Mouse (Mus musculus): Measurements from ENCODE around the gene Nedd4. TPM values are rescaled to one million over a fixed set of nuclear protein-coding genes. Genes with fewer than 3 reads are reported as not detected.

Nedd4 gene
- polyA plus RNA-seq, 1 experiment from 2014 or later, result 643 TPM

GRCm38 (mm10) chr9:72693081-72693696, 31.0 kb downstream of the Nedd4 start:
- DNase-seq (ENCODE audit: extremely low spot score, low spot score), result no peak
- Histone ChIP-seq H3K36me3 (replicated peaks) (peaks cover 99% of the 10 kb centered on the region), H3K9me3 (no peaks in the 10 kb centered on the region), H3K4me3 (no peak overlapping the region), H3K27ac (no peak overlapping the region), H3K27me3 (ENCODE audit: poor library complexity, severe bottlenecking) (no peaks in the 10 kb centered on the region), H3K4me1 (no peaks in the 10 kb centered on the region)
- WGBS, result 86% methylated on average over 24 of the region's 24 CpGs

GRCm38 (mm10) chr9:72693861-72694260, 31.7 kb downstream of the Nedd4 start:
- Histone ChIP-seq H3K27me3 (ENCODE audit: poor library complexity, severe bottlenecking) (no peaks in the 10 kb centered on the region), H3K4me3 (no peak overlapping the region), H3K4me1 (no peaks in the 10 kb centered on the region), H3K27ac (no peak overlapping the region), H3K36me3 (replicated peaks) (peaks cover 99% of the 10 kb centered on the region), H3K9me3 (no peaks in the 10 kb centered on the region)
- WGBS, result 96% methylated on average over 14 of the region's 14 CpGs
- no peak for DNase-seq (ENCODE audit: extremely low spot score, low spot score)

GRCm38 (mm10) chr9:72696508-72696907, 34.4 kb downstream of the Nedd4 start:
- Histone ChIP-seq H3K4me3 (no peak overlapping the region), H3K27ac (no peak overlapping the region), H3K9me3 (no peaks in the 10 kb centered on the region), H3K36me3 (replicated peaks) (peaks cover 99% of the 10 kb centered on the region), H3K27me3 (ENCODE audit: poor library complexity, severe bottlenecking) (no peaks in the 10 kb centered on the region), H3K4me1 (peaks cover 4% of the 10 kb centered on the region; the same call in 1 of the 2 replicates)
- WGBS, result 79% methylated on average over 3 of the region's 3 CpGs
- no peak for DNase-seq (ENCODE audit: extremely low spot score, low spot score)

GRCm38 (mm10) chr9:72697779-72698178, 35.6 kb downstream of the Nedd4 start:
- 92% methylated on average over 4 of the region's 4 CpGs for WGBS
- peaks cover 99% of the 10 kb centered on the region for H3K36me3 ChIP-seq (replicated peaks)
- no peaks in the 10 kb centered on the region for H3K27me3 ChIP-seq (ENCODE audit: poor library complexity, severe bottlenecking)
- no peak overlapping the region for H3K27ac ChIP-seq
- H3K4me1 ChIP-seq, result peaks cover 4% of the 10 kb centered on the region; the same call in 1 of the 2 replicates
- no peak overlapping the region for H3K4me3 ChIP-seq
- no peak for DNase-seq (ENCODE audit: extremely low spot score, low spot score)
- no peaks in the 10 kb centered on the region for H3K9me3 ChIP-seq

GRCm38 (mm10) chr9:72699702-72700101, 37.6 kb downstream of the Nedd4 start:
- no peak for DNase-seq (ENCODE audit: extremely low spot score, low spot score)
- H3K9me3 ChIP-seq, result no peaks in the 10 kb centered on the region
- WGBS, result 85% methylated on average over 3 of the region's 3 CpGs
- H3K27ac ChIP-seq, result no peak overlapping the region
- peaks cover 4% of the 10 kb centered on the region; the same call in 1 of the 2 replicates for H3K4me1 ChIP-seq
- H3K36me3 ChIP-seq (replicated peaks), result peaks cover 99% of the 10 kb centered on the region
- no peak overlapping the region for H3K4me3 ChIP-seq
- H3K27me3 ChIP-seq (ENCODE audit: poor library complexity, severe bottlenecking), result no peaks in the 10 kb centered on the region

- no peak overlapping the region for H3K4me3 ChIP-seq
- H3K9me3 ChIP-seq, result no peaks in the 10 kb centered on the region
- no peak overlapping the region for H3K27ac ChIP-seq
- peaks cover 4% of the 10 kb centered on the region; the same call in 1 of the 2 replicates for H3K4me1 ChIP-seq
- 85% methylated on average over 8 of the region's 8 CpGs for WGBS
- no peak for DNase-seq (ENCODE audit: extremely low spot score, low spot score)
- peaks cover 99% of the 10 kb centered on the region for H3K36me3 ChIP-seq (replicated peaks)
- no peaks in the 10 kb centered on the region for H3K27me3 ChIP-seq (ENCODE audit: poor library complexity, severe bottlenecking)
These were observed 39.3 kb downstream of the Nedd4 start for GRCm38 (mm10) chr9:72701441-72701840.

- peaks cover 99% of the 10 kb centered on the region for H3K36me3 ChIP-seq (replicated peaks)
- no peak for DNase-seq (ENCODE audit: extremely low spot score, low spot score)
- no peak overlapping the region for H3K4me3 ChIP-seq
- H3K27me3 ChIP-seq (ENCODE audit: poor library complexity, severe bottlenecking), result no peaks in the 10 kb centered on the region
- 83% methylated on average over 2 of the region's 2 CpGs for WGBS
- H3K9me3 ChIP-seq, result no peaks in the 10 kb centered on the region
- H3K27ac ChIP-seq, result no peak overlapping the region
- peaks cover 4% of the 10 kb centered on the region; the same call in 1 of the 2 replicates for H3K4me1 ChIP-seq
These were observed 39.9 kb downstream of the Nedd4 start for GRCm38 (mm10) chr9:72702075-72702474.

GRCm38 (mm10) chr9:72703142-72703541, 41.0 kb downstream of the Nedd4 start:
- 99% methylated on average over 4 of the region's 4 CpGs for WGBS
- no peak for DNase-seq (ENCODE audit: extremely low spot score, low spot score)
- peaks cover 4% of the 10 kb centered on the region; the same call in 1 of the 2 replicates for H3K4me1 ChIP-seq
- H3K9me3 ChIP-seq, result no peaks in the 10 kb centered on the region
- H3K27me3 ChIP-seq (ENCODE audit: poor library complexity, severe bottlenecking), result no peaks in the 10 kb centered on the region
- no peak overlapping the region for H3K27ac ChIP-seq
- peaks cover 100% of the 10 kb centered on the region for H3K36me3 ChIP-seq (replicated peaks)
- H3K4me3 ChIP-seq, result no peak overlapping the region

GRCm38 (mm10) chr9:72703754-72704153, 41.6 kb downstream of the Nedd4 start:
- no peaks in the 10 kb centered on the region for H3K27me3 ChIP-seq (ENCODE audit: poor library complexity, severe bottlenecking)
- H3K27ac ChIP-seq, result no peak overlapping the region
- peaks cover 100% of the 10 kb centered on the region for H3K36me3 ChIP-seq (replicated peaks)
- H3K4me3 ChIP-seq, result no peak overlapping the region
- H3K9me3 ChIP-seq, result no peaks in the 10 kb centered on the region
- DNase-seq (ENCODE audit: extremely low spot score, low spot score), result no peak
- 91% methylated on average over 6 of the region's 6 CpGs for WGBS
- peaks cover 4% of the 10 kb centered on the region; the same call in 1 of the 2 replicates for H3K4me1 ChIP-seq

- H3K9me3 ChIP-seq, result no peaks in the 10 kb centered on the region
- H3K36me3 ChIP-seq (replicated peaks), result peaks cover 100% of the 10 kb centered on the region
- no peaks in the 10 kb centered on the region for H3K4me1 ChIP-seq
- H3K27me3 ChIP-seq (ENCODE audit: poor library complexity, severe bottlenecking), result no peaks in the 10 kb centered on the region
- no peak overlapping the region for H3K4me3 ChIP-seq
- no peak for DNase-seq (ENCODE audit: extremely low spot score, low spot score)
- 90% methylated on average over 2 of the region's 2 CpGs for whole genome bisulfite sequencing
- no peak overlapping the region for H3K27ac ChIP-seq
These were observed 43.1 kb downstream of the Nedd4 start for GRCm38 (mm10) chr9:72705270-72705669.

GRCm38 (mm10) chr9:72707999-72708398, 45.9 kb downstream of the Nedd4 start:
- Histone ChIP-seq H3K36me3 (replicated peaks) (peaks cover 100% of the 10 kb centered on the region), H3K4me1 (no peaks in the 10 kb centered on the region), H3K4me3 (no peak overlapping the region), H3K9me3 (no peaks in the 10 kb centered on the region), H3K27me3 (ENCODE audit: poor library complexity, severe bottlenecking) (no peaks in the 10 kb centered on the region), H3K27ac (no peak overlapping the region)
- WGBS, result 96% methylated on average over 2 of the region's 2 CpGs
- no peak for DNase-seq (ENCODE audit: extremely low spot score, low spot score)

- Histone ChIP-seq H3K27me3 (ENCODE audit: poor library complexity, severe bottlenecking) (no peaks in the 10 kb centered on the region), H3K4me3 (no peak overlapping the region), H3K27ac (no peak overlapping the region), H3K4me1 (no peaks in the 10 kb centered on the region), H3K9me3 (no peaks in the 10 kb centered on the region), H3K36me3 (replicated peaks) (peaks cover 100% of the 10 kb centered on the region)
- peak; percentile 13 for DNase-seq (ENCODE audit: extremely low spot score, low spot score)
- 95% methylated on average over 5 of the region's 5 CpGs for WGBS
These were observed 46.5 kb downstream of the Nedd4 start for GRCm38 (mm10) chr9:72708690-72709089.

- 88% methylated on average over 5 of the region's 5 CpGs for WGBS
- DNase-seq (ENCODE audit: extremely low spot score, low spot score), result no peak
- Histone ChIP-seq H3K27ac (no peak overlapping the region), H3K36me3 (replicated peaks) (peaks cover 100% of the 10 kb centered on the region), H3K4me3 (no peak overlapping the region), H3K9me3 (no peaks in the 10 kb centered on the region), H3K4me1 (no peaks in the 10 kb centered on the region), H3K27me3 (ENCODE audit: poor library complexity, severe bottlenecking) (no peaks in the 10 kb centered on the region)
These were observed 47.9 kb downstream of the Nedd4 start for GRCm38 (mm10) chr9:72710060-72710459.

All from forebrain, embryonic 10.5 days (tissue).